Mouse (Mus musculus) gastrocnemius, adult 18-20 months (tissue): ENCODE results near the gene Apbb2. TPM values are rescaled to one million over a fixed set of nuclear protein-coding genes. Genes with fewer than 3 reads are reported as not detected.

Experiments
- DNase-seq: peaks from one replicate; pipeline ENCODE4 v3.0.0; 2021; ENCODE audit warnings: low spot score
- total RNA-seq, 2 experiments: library from RNA; stranded (reverse); gene quantifications; 2 replicates each; pipeline ENCODE4 v1.2.3; 2021

Gene Apbb2
- total RNA-seq, 2 experiments from 2014 or later: 37.4 to 40.4 TPM

DNA sequence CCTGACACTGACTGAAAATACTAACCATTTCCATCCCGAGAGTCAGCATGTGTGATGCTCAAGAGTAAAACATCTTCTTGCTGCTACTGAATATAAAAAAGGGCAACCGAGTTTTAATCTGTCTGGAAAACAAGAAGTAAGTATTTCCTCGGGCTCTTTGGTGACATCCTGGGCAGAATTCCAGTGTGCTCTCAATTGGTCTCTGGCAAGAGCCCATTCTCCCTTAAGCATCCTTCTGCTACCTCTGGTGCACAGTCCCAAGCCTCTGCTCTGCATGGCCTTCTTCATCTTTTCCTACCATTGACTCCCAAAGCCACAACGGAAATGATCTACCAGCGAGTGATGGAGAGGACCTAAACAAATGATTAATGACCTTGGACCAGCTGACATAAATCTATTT is 99.1 kb downstream of the Apbb2 start:
- no peak for DNase-seq

DNA sequence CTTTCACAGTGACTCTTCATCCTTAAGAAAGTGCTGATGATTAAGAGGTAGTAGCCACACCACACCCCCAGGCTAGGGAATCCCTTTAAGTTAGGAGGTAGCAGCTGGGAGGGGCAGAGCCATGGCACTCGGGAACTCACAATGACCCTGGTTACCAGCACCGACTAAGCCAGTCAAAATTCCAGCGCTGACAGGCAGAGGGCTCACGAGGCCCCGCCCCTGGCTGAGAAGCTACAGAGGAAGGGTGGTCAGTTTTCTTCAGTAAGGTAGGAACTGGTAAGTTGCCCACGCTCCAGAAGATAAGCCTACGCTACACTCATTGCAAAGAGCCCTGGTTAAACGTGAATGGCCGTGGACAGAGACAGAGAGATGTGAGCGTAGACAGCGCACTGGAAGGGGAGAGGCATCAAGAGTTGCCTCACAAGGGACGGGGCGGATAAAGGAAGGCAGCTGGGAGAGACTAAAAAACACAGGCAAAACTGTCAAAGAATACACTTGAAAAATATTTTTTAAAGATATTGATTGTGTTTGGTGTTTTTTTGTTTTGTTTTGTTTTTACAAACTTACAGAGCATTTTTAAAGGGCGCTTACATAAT is 100.1 kb downstream of the Apbb2 start:
- no peak for DNase-seq

DNA sequence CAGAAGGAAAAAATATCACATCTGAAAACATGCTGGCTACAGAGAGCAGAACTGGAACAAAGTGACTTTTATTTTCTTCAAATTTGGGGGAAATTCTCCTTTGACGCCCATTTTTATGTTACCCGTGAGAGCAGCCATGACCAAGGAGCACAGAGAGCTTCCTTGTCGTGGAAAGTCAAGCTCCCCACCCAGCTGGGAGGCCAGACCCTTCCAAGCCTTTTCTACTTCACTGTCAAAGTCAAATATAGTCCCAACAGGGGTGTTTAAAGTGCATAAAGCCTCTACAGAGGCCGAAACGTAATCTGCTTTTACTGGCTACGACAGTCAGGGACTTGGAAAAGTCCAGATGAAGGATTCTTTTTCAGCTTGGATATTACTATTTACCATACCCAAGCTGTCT is 101.1 kb downstream of the Apbb2 start:
- DNase-seq: peak; percentile 45

DNA sequence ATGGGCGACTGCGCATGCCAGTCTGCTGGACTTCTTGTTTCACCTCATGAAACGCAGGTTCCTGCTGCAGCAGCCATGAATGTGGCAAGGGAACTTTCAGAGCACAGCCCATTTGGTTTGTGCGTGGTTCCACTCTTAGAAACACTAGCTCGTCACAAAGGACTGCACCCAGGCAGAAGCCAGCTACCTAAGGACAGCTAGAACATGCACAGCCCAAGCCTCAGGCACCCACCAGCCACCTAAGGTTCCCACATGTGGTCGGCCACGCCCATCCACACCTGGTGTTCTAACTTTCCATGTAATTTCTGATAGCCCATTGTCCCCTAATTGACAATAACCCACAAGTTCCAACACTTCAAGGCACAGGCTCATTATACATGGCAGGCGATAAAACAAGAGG is 102.3 kb downstream of the Apbb2 start:
- no peak for DNase-seq

DNA sequence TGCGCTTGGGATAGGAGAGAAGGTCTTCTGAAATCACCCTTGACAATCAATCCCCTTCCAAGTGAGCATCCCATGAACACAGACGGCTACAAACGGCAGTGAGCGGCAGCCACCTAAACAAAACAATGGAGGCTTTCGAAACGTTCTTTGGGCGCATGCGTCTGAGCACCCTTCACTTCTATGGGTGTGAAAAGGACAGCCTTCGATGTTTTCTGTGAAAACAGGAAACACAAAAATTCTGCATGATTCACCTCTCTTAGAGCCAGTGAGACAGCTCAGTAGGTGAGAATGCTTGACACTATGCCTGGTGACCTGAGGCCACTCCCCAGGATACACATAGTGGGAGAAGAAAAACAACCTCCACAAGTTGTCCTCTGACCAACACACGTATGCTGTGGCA is 103.3 kb downstream of the Apbb2 start:
- no peak for DNase-seq

DNA sequence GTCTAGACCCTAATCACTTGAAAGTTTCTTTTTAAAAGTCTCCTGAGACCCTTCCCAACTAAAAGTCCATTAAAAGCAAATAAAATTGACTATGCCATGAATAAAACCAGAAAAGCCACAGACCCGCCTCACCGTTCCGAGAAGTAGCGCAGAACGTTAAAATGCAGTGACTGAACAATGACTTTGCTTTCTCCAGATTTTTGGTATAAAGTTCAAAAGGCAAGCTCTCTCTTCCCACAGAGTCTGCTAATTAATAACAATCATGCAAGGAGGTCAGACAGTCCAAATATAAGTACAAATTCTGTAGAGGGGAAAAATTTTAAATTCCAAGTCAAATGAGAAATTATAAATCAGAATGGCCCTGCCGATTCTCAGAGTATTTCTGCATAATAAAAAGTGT is 103.9 kb downstream of the Apbb2 start:
- DNase-seq: no peak

DNA sequence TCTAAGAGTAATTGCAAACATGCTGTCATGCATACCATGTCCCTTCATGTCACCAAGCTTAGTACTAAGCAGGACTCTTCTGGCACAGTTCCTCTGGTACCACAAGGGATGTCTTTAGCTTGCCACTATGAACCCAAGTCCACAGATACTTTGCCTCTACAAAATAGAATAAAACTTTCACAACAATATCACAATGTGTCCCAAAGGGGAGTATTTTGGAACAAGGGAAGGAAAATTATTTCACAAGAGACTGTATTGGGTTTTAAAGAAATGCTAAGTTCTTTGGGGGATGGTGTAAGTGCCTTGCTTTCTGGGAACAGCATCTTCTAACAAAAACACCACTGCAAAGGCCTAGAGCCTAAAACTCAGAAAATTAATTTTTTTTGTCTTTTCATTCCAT is 105.2 kb downstream of the Apbb2 start:
- peak; percentile 39 for DNase-seq

DNA sequence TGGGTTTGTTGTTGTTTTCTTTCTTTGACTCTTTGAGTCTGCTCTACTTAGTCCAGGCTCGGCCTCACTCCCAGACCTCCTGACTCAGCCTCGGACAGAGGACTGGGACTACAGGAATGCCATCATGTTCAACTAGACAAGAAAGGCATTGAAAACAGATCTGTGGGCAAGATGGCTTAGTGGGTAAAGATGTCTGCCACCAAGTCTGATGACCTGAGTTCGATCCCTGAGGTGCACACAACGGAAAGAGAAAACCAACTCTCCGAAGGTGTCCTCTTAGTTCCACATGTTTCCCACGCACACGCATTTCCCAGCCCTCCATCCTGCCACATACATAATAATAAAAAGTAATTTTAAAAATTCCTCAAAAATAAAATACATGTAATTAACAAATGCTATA is 106.1 kb downstream of the Apbb2 start:
- DNase-seq: no peak

DNA sequence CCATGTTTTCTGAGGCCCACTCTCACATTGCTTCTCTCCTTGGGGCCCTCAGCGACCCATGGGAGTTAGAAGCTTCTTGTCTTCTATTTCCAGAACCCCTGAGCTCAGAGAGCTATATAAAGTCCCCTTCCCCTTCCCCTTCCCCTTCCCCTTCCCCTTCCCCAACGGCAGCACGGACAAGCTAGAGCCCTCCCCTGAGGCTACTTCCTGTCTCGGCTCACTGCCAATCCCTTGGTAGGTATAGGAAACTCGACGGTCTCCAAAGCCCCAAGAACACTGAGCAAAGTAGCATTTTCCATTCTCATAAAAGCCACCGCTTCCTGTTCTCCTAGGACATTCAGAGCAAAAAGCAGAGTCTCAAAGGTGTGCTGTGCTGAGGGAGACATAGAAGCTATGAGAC is 107.9 kb downstream of the Apbb2 start:
- no peak for DNase-seq

DNA sequence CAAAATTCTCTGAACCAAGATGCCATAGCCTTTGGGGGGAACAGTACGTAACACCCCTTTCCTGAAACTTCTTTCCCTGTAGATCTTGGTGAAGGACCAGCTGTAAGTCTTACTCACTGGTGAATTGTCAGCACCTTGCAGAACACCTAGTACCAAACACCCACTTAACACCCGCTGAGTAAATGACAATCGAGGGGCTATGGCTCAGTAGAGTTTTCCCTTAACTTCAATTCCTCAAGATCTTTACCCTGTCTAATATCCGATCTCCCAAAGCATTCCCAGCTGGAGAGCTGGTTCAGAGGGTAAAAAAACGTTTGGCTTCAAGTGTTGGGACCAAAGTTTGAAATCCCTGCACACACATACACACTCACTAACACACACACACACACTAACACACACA is 109.4 kb downstream of the Apbb2 start:
- no peak for DNase-seq

DNA sequence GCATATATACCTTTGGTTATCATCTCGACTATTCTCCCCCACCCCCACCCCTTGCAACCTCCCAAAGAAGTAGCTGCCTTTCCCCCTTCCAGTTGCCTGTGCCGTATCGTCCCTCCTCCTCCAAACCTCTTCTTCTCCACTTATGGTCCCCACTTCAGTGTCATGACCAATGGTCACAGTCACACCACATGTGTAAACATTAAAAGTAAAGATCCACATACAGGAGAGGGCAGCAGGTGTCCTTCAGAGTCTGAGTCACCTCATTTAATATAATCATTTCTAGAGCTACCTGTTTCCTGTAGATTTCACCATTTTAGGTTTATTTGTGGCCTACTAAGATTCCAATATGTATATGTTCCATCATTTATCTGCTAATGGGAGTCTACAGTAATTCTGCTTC is 113.0 kb downstream of the Apbb2 start:
- DNase-seq: no peak

DNA sequence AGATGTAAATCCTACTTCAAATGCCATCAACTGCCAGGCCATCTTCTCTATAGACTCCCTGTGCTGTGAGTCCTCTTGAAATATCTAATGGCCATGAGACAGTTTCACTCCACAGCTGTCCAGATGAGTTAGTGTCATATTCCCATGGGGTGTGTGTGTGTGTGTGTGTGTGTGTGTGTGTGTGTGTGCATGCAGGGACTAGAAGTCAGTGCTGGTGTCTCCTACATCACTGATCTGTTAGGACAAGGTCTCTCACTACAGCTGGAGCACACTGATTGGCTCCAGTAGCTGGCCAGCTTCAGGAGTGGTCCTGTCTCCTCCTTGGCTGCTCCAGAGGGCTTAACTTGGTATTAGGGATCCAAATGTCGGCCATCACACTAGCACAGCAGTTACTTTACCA is 113.5 kb downstream of the Apbb2 start:
- no peak for DNase-seq

DNA sequence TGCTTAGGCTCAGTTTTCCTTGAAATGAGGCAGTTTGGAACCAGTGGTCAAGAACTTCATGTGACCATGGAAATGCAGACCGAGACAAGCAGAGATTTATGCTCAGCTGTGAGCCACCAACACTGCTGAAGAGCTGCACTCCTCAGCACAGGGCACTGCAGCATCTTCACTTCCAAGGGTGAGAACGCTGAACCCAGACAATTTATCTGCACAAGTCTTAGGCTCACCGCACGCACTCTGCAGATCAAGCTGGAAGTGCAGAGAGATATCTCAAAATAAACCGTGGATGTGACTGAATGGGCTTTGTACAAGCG is 114.2 kb downstream of the Apbb2 start:
- DNase-seq: no peak

DNA sequence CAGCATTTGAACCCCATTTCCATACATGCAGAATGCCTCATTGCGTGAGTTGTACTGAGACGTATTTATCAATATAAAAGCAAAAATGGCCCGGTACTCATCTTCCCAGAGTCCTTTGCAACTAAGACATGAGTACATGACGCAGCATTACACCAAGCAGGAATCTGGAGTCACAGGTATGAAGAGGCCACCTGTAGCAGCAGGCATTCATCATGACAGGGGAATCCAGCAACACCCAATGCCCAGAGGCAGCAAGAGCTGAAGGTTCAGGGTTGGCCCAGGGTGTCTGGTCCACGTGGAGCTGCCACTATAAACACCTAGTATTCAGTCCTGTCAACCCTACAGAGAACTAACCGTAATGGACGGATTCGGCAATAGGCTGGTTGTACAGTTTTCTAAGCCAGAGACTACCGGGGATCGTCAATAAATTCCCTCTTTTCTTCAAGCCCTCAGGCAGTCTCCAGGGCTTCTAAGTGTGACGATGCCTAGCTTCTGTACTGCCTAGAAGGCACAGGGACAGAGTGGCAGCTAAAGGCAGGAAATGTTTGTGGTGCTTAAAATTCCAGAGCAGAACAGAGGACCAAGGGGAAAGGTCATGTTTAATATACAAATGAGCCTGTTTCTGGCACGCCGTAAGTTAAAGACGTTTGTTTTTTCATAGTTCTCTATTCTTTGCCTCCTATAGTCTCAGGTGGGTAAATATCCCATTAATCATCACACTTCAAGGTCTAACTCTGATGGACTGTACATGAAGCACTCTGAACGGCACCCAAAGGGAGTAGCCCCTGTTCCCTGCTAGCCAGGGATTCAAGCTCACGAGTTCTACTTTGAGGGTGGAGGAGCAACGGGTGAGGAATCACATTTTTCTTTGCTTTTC is 114.8 kb downstream of the Apbb2 start:
- DNase-seq: no peak

DNA sequence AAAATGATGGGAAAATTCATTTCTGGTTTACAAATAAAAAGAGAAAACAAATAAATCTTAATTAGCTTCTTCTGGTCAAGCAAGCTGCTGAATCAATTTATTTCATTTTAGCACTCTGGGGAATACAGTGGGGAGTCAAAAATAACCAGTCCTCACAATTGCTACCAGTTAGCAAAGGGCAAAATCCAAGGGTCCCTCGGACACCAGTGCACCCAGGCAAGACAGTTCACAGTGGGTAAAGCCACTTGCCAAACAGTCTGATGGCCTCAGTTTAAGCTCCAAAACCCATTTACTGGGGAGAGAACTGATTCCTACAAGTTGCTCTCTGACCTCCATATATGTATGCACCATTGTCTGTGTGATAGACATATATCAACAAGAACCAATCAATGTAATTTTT is 115.6 kb downstream of the Apbb2 start:
- no peak for DNase-seq

DNA sequence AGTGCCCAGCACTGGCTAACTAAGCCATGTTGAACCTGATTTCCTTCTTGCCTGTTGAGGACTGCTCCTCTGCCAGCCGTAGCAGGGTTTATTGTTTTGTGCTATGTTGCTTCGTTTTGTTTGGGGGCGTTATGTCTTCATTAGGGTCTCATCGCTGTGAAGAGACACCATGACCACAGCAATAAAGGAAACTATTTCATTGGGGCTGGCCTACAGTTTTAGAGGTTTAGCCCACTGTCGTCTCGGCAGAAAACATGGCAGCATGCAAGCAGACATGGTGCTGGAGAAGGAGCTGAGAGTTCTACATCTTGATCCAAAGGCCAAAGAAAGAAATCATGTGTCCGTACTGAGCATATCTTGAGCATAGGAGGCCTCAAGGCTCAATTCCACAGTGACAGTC is 119.0 kb downstream of the Apbb2 start:
- no peak for DNase-seq

DNA sequence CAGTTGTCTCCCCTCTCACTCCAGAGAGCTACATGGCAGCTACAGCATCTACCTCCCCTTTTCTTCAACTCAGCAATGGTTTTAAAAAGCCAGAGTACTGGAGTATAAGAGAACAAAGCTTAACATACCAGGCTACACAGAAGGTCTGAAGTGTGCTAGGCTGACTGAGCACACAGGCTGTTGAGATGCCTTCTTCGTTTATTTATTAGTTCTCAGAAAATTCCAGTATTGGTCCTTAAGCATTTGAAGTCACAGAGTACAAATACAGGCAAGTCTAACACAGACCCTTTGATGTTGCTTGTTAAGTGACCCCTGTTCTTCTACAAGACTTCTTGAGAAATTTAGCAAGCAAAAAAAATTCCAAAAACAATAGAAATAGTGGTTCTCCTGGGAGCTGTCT is 120.4 kb downstream of the Apbb2 start:
- DNase-seq: no peak

DNA sequence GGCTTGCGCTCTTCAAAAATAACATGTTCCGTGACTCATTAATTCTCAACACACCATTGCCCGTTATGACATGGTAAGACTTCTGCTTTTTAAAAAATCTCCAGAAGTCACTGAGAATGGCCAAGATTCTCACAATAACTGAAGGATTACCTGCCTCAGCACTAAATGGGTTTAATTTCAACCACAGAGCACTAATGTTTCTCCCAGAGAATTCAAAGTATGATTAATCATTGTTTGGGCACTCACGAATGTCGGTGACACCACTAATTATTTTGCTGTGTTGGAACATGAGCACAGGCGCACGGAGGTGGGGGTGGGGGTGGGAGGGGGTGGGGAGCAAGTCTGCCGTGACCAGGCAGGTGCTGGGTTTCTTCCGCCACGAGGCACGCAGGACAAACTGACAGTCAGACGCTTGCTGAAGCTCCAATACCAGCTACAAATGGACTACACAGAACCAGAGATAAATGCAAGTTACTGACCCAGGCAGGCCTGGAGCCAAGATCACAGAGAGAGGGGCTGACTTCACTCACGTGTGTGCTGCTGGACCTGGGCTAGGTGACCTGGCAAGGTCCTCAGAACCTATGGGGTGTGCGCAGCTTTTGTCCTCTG is 121.0 kb downstream of the Apbb2 start:
- no peak for DNase-seq

DNA sequence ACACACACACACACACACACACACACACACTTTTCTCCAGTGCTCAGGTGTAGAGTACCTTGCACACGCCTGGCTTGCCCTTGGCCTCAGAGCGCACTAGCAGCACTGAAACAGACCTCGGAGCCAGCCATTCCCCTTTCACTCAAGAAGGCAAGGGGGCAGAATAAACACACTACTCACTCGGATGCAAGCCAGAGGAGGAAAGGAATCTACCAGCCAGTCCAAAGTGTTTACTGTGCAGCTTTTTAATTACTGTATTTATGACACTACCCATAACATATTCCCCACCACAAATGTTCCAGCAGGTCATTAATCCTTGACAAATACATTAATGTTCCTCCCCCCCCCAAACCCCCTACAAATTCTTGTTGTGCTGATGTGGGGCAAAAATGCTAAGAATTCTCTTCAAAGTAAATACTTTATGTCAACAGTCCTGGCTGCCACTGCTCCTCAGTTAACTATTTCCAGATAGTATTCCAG is 121.7 kb downstream of the Apbb2 start:
- DNase-seq: no peak

DNA sequence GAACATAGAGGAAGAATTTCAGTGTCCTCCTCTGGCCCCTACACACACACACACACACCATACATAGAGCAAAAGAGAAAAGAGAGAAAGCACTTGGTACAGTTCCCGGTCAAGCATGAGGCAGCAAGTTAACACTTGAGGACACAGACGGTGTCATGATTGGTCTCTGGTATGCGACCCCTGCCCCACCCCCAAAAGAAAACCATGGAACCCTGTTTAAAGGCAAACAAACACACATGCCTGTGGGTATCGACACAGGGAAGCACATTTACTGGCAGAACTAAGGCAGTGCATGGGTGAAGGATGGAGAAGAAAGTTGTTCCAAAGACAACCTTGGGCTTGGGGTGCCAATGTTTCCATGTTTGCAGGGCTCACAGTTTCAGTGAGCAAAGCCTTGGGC is 123.9 kb downstream of the Apbb2 start:
- no peak for DNase-seq

DNA sequence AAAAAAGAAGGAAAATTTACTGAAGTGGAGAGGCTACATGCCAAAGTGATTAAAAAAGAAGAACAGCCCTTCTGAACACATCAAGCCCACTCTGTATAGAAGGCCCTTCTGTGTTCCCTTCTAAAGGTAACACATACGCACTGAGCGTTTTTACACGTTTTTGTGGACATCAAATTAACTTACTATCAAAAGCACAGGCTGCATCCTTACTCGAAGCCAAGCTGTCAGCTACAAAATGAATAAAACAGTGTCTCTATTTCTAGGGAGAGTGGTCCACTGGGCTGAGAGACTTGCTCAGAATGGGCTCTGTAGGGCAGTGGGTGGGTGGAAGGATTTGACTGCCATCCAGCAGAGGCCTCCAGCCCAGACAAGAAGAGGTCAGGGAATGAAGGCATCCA is 126.0 kb downstream of the Apbb2 start:
- no peak for DNase-seq

DNA sequence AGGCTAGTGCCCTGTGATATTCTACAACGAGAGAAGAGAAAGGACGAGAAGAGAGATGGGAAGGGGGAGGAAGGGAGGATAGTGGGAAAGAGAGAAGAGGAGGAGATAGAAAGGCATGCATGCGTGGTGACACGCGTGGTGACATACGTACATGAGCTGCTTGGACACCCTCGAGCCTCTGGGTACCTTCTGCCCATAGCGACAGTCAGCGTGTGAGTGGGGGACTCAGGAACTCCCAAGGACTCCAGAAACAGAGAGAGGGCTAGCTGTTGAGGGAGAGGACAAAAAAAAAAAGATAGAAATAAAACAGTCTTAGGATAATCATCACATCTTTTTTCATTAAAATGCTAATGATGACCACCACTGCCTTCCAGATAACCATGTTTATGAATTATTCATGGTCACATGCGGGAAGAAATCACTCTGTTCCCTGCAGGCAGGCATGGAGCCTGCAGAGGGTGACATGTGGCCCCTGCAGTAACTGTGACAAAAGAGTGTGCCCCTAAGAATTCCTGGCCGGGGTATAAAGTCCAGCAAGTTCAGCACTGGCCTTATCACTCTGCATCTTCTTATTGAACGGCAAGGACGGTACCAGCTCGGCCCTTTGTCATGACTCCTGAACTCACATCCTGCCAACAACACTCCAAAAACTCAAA is 126.5 kb downstream of the Apbb2 start:
- no peak for DNase-seq
